Mouse (Mus musculus): ENCODE measurements around the gene Pogz. TPM values are rescaled to one million over a fixed set of nuclear protein-coding genes. Genes with fewer than 3 reads are reported as not detected.
A peak's percentile ranks its signal among the peaks of the same experiment; 100 is the strongest.

Pogz gene
- 10 to 100 TPM; 38.4 to 39.2 TPM for total RNA-seq (2021)
- long read RNA-seq, experiment 1, partial matches to known transcripts: 1 of 7 reads
- long read RNA-seq, experiment 1, other reads (novel, unspliced or antisense): 6 of 7 reads
- long read RNA-seq, experiment 2, full-length matches to known transcripts: 3 of 11 reads
- long read RNA-seq, experiment 2, partial matches to known transcripts: 7 of 11 reads
- long read RNA-seq, experiment 2, other reads (novel, unspliced or antisense): 1 of 11 reads

GRCm38 (mm10) chr3:94837183-94837890 is at the start of gene Pogz:
Gene Pogz, plus strand, starts transcription at chr3:94837567.
- DNase-seq (ENCODE audit: low spot score in 2 of 2): peak; percentile 93 to 97

GRCm38 (mm10) chr3:94789071-94789470 is 48.3 kb upstream of the Pogz start:
- no peak for DNase-seq (ENCODE audit: low spot score in 2 of 2)

GRCm38 (mm10) chr3:94789516-94789915 is 47.9 kb upstream of the Pogz start:
- DNase-seq (ENCODE audit: low spot score in 2 of 2): no peak

- no peak for DNase-seq (ENCODE audit: low spot score in 2 of 2)
Observed at GRCm38 (mm10) chr3:94792258-94792657, 45.1 kb upstream of the Pogz start.

GRCm38 (mm10) chr3:94793672-94794071 is 43.7 kb upstream of the Pogz start:
- DNase-seq (ENCODE audit: low spot score in 2 of 2): no peak

GRCm38 (mm10) chr3:94794359-94794758 is 43.0 kb upstream of the Pogz start:
- DNase-seq (ENCODE audit: low spot score in 2 of 2): no peak

GRCm38 (mm10) chr3:94795596-94796140 is 41.7 kb upstream of the Pogz start:
- no peak for DNase-seq (ENCODE audit: low spot score in 2 of 2)

- no peak for DNase-seq (ENCODE audit: low spot score in 2 of 2)
Observed at GRCm38 (mm10) chr3:94796181-94796580, 41.2 kb upstream of the Pogz start.

- DNase-seq (ENCODE audit: low spot score in 2 of 2): no peak
Observed at GRCm38 (mm10) chr3:94804146-94804545, 33.2 kb upstream of the Pogz start.

GRCm38 (mm10) chr3:94804976-94805375 is 32.4 kb upstream of the Pogz start:
- DNase-seq (ENCODE audit: low spot score in 2 of 2): no peak

GRCm38 (mm10) chr3:94808296-94808695 is 29.1 kb upstream of the Pogz start:
- DNase-seq (ENCODE audit: low spot score in 2 of 2): no peak

GRCm38 (mm10) chr3:94811628-94812027 is 25.7 kb upstream of the Pogz start:
- DNase-seq (ENCODE audit: low spot score in 2 of 2): no peak

- DNase-seq (ENCODE audit: low spot score in 2 of 2): no peak
Observed at GRCm38 (mm10) chr3:94813651-94814050, 23.7 kb upstream of the Pogz start.

- DNase-seq (ENCODE audit: low spot score in 2 of 2): no peak
Observed at GRCm38 (mm10) chr3:94814063-94814462, 23.3 kb upstream of the Pogz start.

- no peak for DNase-seq (ENCODE audit: low spot score in 2 of 2)
Observed at GRCm38 (mm10) chr3:94814663-94815062, 22.7 kb upstream of the Pogz start.

- no peak for DNase-seq (ENCODE audit: low spot score in 2 of 2)
Observed at GRCm38 (mm10) chr3:94815603-94816002, 21.8 kb upstream of the Pogz start.

GRCm38 (mm10) chr3:94817731-94818130 is 19.6 kb upstream of the Pogz start:
- no peak for DNase-seq (ENCODE audit: low spot score in 2 of 2)

GRCm38 (mm10) chr3:94819452-94820425 is 17.6 kb upstream of the Pogz start:
- DNase-seq (ENCODE audit: low spot score in 2 of 2): no peak

- peak; percentile 28 to 60 for DNase-seq (ENCODE audit: low spot score in 2 of 2)
Observed at GRCm38 (mm10) chr3:94821008-94821638, 16.2 kb upstream of the Pogz start.

- no peak for DNase-seq (ENCODE audit: low spot score in 2 of 2)
Observed at GRCm38 (mm10) chr3:94822082-94822481, 15.3 kb upstream of the Pogz start.

- DNase-seq (ENCODE audit: low spot score in 2 of 2): no peak
Observed at GRCm38 (mm10) chr3:94824110-94824509, 13.3 kb upstream of the Pogz start.
